Mouse (Mus musculus) CH12.LX (cell line): Measurements from ENCODE around the gene Zbtb41.

Experiments used
- CTCF ChIP-seq, 2 experiments: IDR thresholded peaks in 1 of 2; conservative IDR thresholded peaks in 1 of 2; 2 replicates each; pipeline ENCODE4 v1.5.1; 2011 to 2012; ENCODE audit warnings: low read depth in 2 of 2, low read length in 2 of 2, improper control_type of control experiment in 1 of 2, inconsistent platforms in 1 of 2, mild to moderate bottlenecking in 1 of 2, moderate library complexity in 1 of 2
- ELF1 ChIP-seq: IDR thresholded peaks from 2 replicates; pipeline ENCODE4 v1.6.1; 2014; ENCODE audit warnings: low read depth, mild to moderate bottlenecking, inconsistent platforms, low read length, improper control_type of control experiment
- EP300 ChIP-seq: IDR thresholded peaks from 2 replicates; pipeline ENCODE4 v1.6.1; 2011; ENCODE audit warnings: low read length, improper control_type of control experiment
- KAT2A ChIP-seq: IDR thresholded peaks from 2 replicates; pipeline ENCODE4 v1.6.1; 2012; ENCODE audit warnings: low read length, improper control_type of control experiment, inconsistent platforms; ENCODE audit not compliant: insufficient replicate concordance
- NRF1 ChIP-seq: IDR thresholded peaks from 2 replicates; pipeline ENCODE4 v1.6.1; 2014; ENCODE audit warnings: low read depth, mild to moderate bottlenecking, inconsistent platforms, low read length, improper control_type of control experiment, moderate library complexity
- PAX5 ChIP-seq: IDR thresholded peaks from 2 replicates; pipeline ENCODE4 v1.6.1; 2012; ENCODE audit warnings: low read length, inconsistent platforms, mixed read lengths
- POLR2A ChIP-seq: IDR thresholded peaks from 2 replicates; pipeline ENCODE4 v1.6.1; 2011; ENCODE audit warnings: low read depth, mild to moderate bottlenecking, improper control_type of control experiment, low read length
- RAD21 ChIP-seq: IDR thresholded peaks from 2 replicates; pipeline ENCODE4 v1.6.1; 2011; ENCODE audit warnings: low read depth, mild to moderate bottlenecking, low read length, improper control_type of control experiment, moderate library complexity
- RCOR1 ChIP-seq: conservative IDR thresholded peaks from 2 replicates; pipeline ENCODE4 v1.6.1; 2012; ENCODE audit warnings: low read depth, mild to moderate bottlenecking, inconsistent platforms, low read length, improper control_type of control experiment
- TBP ChIP-seq: conservative IDR thresholded peaks from 2 replicates; pipeline ENCODE4 v1.6.1; 2011; ENCODE audit warnings: low read depth, low read length, improper control_type of control experiment
- USF1 ChIP-seq: IDR thresholded peaks from 2 replicates; pipeline ENCODE4 v1.6.1; 2014; ENCODE audit warnings: low read depth, mild to moderate bottlenecking, inconsistent platforms, low read length, improper control_type of control experiment

DNA sequence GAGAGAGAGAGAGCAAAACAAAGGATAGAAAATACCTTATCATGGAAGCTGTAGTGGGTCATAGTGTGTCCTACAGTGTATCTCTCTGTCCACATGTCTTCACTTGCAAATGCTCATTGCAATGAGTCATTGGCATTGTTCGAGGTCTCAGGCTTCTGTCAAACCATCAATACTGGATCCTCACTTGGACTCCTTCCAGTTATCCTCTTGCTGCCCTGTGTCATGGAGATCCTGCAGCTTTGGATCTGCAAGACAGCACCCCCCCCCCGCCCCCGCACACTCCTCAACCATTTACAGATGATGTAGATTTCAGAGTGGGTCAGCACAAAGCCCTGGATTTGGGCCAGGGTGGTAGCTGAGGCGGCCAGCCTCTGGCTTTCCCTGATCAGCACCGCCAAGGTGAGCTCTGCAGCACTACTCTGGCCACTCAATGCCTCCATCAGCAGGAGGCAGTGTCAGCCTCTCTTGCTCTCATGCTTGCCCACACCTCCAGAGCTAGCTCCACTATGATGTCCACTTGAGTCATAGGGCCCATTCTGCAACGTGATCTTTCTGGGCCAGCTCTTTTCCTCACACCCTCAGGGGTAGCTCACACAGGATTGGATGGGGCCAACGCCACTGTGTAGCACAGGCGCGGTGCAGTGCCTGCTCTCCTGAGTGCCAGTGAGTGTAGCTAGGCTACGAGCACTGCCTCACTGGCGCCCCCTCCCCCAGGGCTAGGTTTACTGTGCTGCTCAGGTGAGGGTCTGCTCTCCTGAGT, 43.0 kb upstream of the Zbtb41 start:
- TF ChIP-seq EP300 = no peak
- TF ChIP-seq RAD21 = no peak; the same call in 1 of the 2 replicates
- TF ChIP-seq RCOR1 = no peak
- no peak for TF ChIP-seq PAX5
- no peak for TF ChIP-seq POLR2A
- no peak for TF ChIP-seq USF1
- peak in 1 of 2 experiments; percentile 28; a peak in 2 of 4 replicates for TF ChIP-seq CTCF (conservative IDR thresholded peaks at IDR 0.05 in 1 of 2, IDR thresholded peaks at IDR 0.05 in 1 of 2; ENCODE audit: low read depth in 2 of 2, low read length in 2 of 2)
- TF ChIP-seq NRF1 = no peak
- TF ChIP-seq TBP = no peak
- TF ChIP-seq ELF1 = no peak
- no peak for TF ChIP-seq KAT2A
